Mouse (Mus musculus) ES-E14 (cell line): Measurements from ENCODE around the gene A3galt2.

Source experiments
- CHD2 ChIP-seq: IDR thresholded peaks from 2 replicates; pipeline ENCODE4 v1.6.1; 2014; ENCODE audit warnings: mild to moderate bottlenecking, low read depth, low read length, inconsistent platforms
- HCFC1 ChIP-seq: IDR thresholded peaks from 2 replicates; pipeline ENCODE4 v1.6.1; 2012; ENCODE audit warnings: low read length, inconsistent platforms, borderline replicate concordance; ENCODE audit not compliant: insufficient read depth

DNA sequence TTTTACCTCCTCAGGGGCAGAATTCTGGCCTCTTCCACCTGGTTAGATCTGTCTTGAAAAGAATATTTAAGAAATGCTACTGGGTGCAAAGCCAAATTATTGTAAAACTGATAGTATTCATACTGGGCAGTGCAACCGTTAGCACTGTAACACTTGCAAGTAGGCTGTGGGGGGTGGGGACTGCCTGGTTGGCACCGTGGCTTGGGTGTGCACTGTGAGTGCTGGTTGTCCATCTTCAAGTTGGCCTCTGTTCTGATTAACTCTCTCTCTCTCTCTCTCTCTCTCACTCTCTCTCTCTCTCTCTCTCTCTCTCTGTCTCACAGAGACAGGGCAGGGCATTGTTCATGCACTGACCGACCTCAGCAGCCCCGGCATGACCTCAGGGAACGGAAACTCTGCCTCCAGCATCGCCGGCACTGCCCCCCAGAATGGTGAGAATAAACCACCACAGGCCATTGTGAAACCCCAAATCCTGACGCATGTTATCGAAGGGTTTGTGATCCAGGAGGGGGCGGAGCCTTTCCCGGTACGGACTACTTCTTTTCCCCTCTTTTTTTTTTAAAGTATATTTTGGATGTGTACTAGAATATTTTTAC, 12.0 kb upstream of the A3galt2 start:
- TF ChIP-seq HCFC1 = no peak
- no peak for TF ChIP-seq CHD2
